Mouse (Mus musculus) embryonic fibroblast, embryonic 13.5 days (primary cell): ENCODE measurements around the gene Gm42791.

Source experiments
- CTCF ChIP-seq: IDR thresholded peaks from 2 replicates; pipeline ENCODE4 v1.5.1; 2011; ENCODE audit warnings: mild to moderate bottlenecking, control low read depth, low read length, moderate library complexity, borderline replicate concordance; ENCODE audit not compliant: insufficient read depth
- POLR2A ChIP-seq: IDR thresholded peaks from 2 replicates; pipeline ENCODE4 v1.6.1; 2011; ENCODE audit warnings: low read depth, mild to moderate bottlenecking, control low read depth, low read length, moderate library complexity

DNA sequence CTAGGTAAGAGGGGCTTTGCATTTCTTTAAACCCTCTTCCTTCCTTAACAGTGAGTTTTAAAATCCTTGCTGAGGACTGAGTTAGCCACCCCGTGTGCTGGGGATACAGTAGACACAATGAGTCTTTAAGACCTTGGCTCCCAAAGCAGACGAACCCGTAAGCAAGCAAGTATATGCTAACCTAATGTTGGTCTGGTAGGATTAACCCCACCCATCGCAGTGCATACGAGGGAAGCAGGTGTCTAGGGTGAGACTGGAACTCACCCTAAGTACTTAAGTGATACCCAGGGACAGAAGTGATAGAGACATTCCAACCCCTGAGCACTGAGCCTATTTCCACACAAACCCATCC is 12.3 kb upstream of the Gm42791 start:
- no peak for TF ChIP-seq CTCF
- TF ChIP-seq POLR2A: no peak
